Mouse (Mus musculus): ENCODE results near the gene Hps6. TPM values are rescaled to one million over a fixed set of nuclear protein-coding genes. Genes with fewer than 3 reads are reported as not detected.

Hps6 gene
- total RNA-seq, 2 experiments from 2014 or later: 9.9 to 12.0 TPM

- DNase-seq: no peak
These were observed 26.3 kb downstream of the Hps6 start for GRCm38 (mm10) chr19:46029652-46030051.

- no peak for DNase-seq
These were observed 27.1 kb downstream of the Hps6 start for GRCm38 (mm10) chr19:46030196-46030983.

- no peak for DNase-seq
These were observed 28.6 kb downstream of the Hps6 start for GRCm38 (mm10) chr19:46031689-46032432.

GRCm38 (mm10) chr19:46032731-46033510 lies 29.6 kb downstream of the Hps6 start:
- no peak for DNase-seq

GRCm38 (mm10) chr19:46033911-46034310 lies 30.6 kb downstream of the Hps6 start:
- no peak for DNase-seq

GRCm38 (mm10) chr19:46035971-46036370 lies 32.7 kb downstream of the Hps6 start:
- no peak for DNase-seq

GRCm38 (mm10) chr19:46036477-46037242 lies 33.4 kb downstream of the Hps6 start:
- DNase-seq: no peak

- no peak for DNase-seq
These were observed 34.1 kb downstream of the Hps6 start for GRCm38 (mm10) chr19:46037243-46037924.

- DNase-seq: no peak
These were observed 34.9 kb downstream of the Hps6 start for GRCm38 (mm10) chr19:46037925-46038850.

GRCm38 (mm10) chr19:46038851-46039260 lies 35.5 kb downstream of the Hps6 start:
- peak; percentile 39 for DNase-seq

GRCm38 (mm10) chr19:46039478-46039877 lies 36.2 kb downstream of the Hps6 start:
- DNase-seq: peak; percentile 95

GRCm38 (mm10) chr19:46040149-46040902 lies 37.0 kb downstream of the Hps6 start:
- no peak for DNase-seq

GRCm38 (mm10) chr19:46041299-46041932 lies 38.1 kb downstream of the Hps6 start:
- DNase-seq: no peak

GRCm38 (mm10) chr19:46041933-46042475 lies 38.7 kb downstream of the Hps6 start:
- peak; percentile 94 for DNase-seq

GRCm38 (mm10) chr19:46042476-46043011 lies 39.2 kb downstream of the Hps6 start:
- peak; percentile 49 for DNase-seq

GRCm38 (mm10) chr19:46043380-46043779 lies 40.1 kb downstream of the Hps6 start:
- peak; percentile 47 for DNase-seq

- peak; percentile 67 for DNase-seq
These were observed 41.1 kb downstream of the Hps6 start, which contains the start of gene Pprc1 for GRCm38 (mm10) chr19:46044271-46044992. Gene Pprc1 (plus strand): TSS chr19:46044886.
